Mouse (Mus musculus) common myeloid progenitor, adult 5-6 weeks (primary cell): ENCODE results near the gene Gnao1. TPM values are rescaled to one million over a fixed set of nuclear protein-coding genes. Genes with fewer than 3 reads are reported as not detected.

ENCODE experiments used
- ATAC-seq: replicated peaks from 2 replicates; pipeline ENCODE4 v1.8.0; 2016; ENCODE audit warnings: low read depth, mild to moderate bottlenecking, moderate TSS enrichment, inconsistent platforms; ENCODE audit not compliant: poor library complexity, severe bottlenecking
- total RNA-seq: library from RNA; stranded (forward); fragments of 200-1000, 187-1606 nt; gene quantifications from 2 replicates; pipeline ENCODE4 v1.2.3, GENCODE M21; 2017

Gnao1 gene
- total RNA-seq, 1 experiment from 2014 or later, result not detected

GRCm38 (mm10) chr8:93888150-93888676 lies 78.4 kb downstream of the Gnao1 start:
- ATAC-seq, result no peak

- ATAC-seq, result no peak
Observed at GRCm38 (mm10) chr8:93888702-93889480, 79.1 kb downstream of the Gnao1 start.

- ATAC-seq, result no peak
Observed at GRCm38 (mm10) chr8:93893556-93893955, 83.8 kb downstream of the Gnao1 start.

GRCm38 (mm10) chr8:93896841-93897551 lies 87.2 kb downstream of the Gnao1 start:
- no peak for ATAC-seq

GRCm38 (mm10) chr8:93898570-93898969 lies 88.8 kb downstream of the Gnao1 start:
- ATAC-seq, result no peak

- ATAC-seq, result no peak
Observed at GRCm38 (mm10) chr8:93902040-93902439, 92.3 kb downstream of the Gnao1 start.

- no peak for ATAC-seq
Observed at GRCm38 (mm10) chr8:93906961-93907360, 97.2 kb downstream of the Gnao1 start.

GRCm38 (mm10) chr8:93907987-93908441 lies 98.2 kb downstream of the Gnao1 start:
- ATAC-seq, result no peak

GRCm38 (mm10) chr8:93908546-93908945 lies 98.8 kb downstream of the Gnao1 start:
- no peak for ATAC-seq

- ATAC-seq, result no peak
Observed at GRCm38 (mm10) chr8:93911715-93912555, 102.2 kb downstream of the Gnao1 start.

- no peak for ATAC-seq
Observed at GRCm38 (mm10) chr8:93917859-93918421, 108.2 kb downstream of the Gnao1 start.

GRCm38 (mm10) chr8:93918580-93918979 lies 108.8 kb downstream of the Gnao1 start:
- no peak for ATAC-seq

- ATAC-seq, result no peak
Observed at GRCm38 (mm10) chr8:93919422-93919821, 109.7 kb downstream of the Gnao1 start.

- ATAC-seq, result no peak
Observed at GRCm38 (mm10) chr8:93919916-93920589, 110.3 kb downstream of the Gnao1 start.

- ATAC-seq, result no peak
Observed at GRCm38 (mm10) chr8:93920590-93920948, 110.8 kb downstream of the Gnao1 start.

- ATAC-seq, result no peak
Observed at GRCm38 (mm10) chr8:93923897-93924334, 114.2 kb downstream of the Gnao1 start.

GRCm38 (mm10) chr8:93925513-93925912 lies 115.7 kb downstream of the Gnao1 start:
- no peak for ATAC-seq

- no peak for ATAC-seq
Observed at GRCm38 (mm10) chr8:93929233-93929632, 119.5 kb downstream of the Gnao1 start.

- no peak for ATAC-seq
Observed at GRCm38 (mm10) chr8:93931336-93931735, 121.6 kb downstream of the Gnao1 start.
